Mouse (Mus musculus): ENCODE data around the gene Ky. TPM values are rescaled to one million over a fixed set of nuclear protein-coding genes. Genes with fewer than 3 reads are reported as not detected.

The Ky gene
- 1.3 and 2.1 TPM in 2 replicates for polyA plus RNA-seq (2012; rRNA removed; ENCODE audit: low replicate concordance)

DNA sequence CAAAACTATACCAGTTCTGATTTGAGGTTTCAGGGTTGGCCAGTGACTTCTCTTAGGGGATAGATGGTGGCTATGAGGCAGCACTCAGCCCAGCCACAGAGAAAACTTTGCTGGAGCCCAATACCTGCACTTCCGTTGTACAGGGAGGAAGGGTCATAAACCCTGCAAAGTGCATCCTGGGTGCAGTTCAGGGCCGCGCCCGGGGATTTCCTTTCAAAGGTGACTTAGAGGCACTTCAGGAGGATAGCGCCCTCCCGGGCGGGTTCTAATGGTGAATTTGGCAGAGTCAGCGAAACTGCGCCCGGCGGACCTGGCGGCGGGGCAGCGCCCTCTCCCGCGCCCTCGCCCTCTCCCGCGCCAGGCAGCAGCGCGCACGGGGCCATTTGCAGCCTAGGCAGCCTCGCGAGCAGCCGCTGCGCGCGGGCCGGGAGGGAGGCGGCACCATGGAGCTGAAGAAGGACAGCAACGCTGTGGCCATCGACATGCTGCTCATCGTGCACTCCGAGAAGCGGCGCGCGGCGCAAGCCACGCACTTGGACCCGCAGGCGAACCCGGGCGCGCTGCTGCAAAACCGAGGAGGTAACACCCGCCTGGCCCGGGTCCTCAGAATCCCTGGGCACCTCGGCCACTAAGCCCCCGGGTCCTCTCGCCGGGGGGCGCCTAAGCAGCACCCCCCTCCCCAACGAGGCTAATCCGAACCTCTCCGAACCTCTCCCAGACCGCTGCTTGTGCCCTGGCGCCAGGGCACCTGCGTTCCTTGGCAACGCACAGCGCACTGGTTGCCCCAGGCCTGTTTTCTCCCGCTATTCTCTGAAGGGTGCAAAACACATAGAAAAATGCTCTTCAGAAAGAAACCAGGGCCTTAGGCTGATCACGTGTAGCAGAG is at the start of gene Ky:
Ky (plus strand) TSS at position 51 of the 886 bp plus-strand sequence.

Other genes starting within 250 kb of the Ky start
- gene Ephb1, start 151.1 kb upstream of the Ky start, polyA plus RNA-seq (2012; rRNA removed; ENCODE audit: low replicate concordance), result 0.42 and 0.46 TPM in 2 replicates
- 21.4 and 22.6 TPM in 2 replicates for gene Anapc13, start 120.5 kb downstream of the Ky start, polyA plus RNA-seq (2012; rRNA removed; ENCODE audit: low replicate concordance)
- 0.58 and 1.0 TPM in 2 replicates for gene Cep63, start 120.8 kb downstream of the Ky start, polyA plus RNA-seq (2012; rRNA removed; ENCODE audit: low replicate concordance)
- 5.9 and 8.2 TPM in 2 replicates for gene Amotl2, start 210.9 kb downstream of the Ky start, polyA plus RNA-seq (2012; rRNA removed; ENCODE audit: low replicate concordance)

Measured in duodenum, adult 2 months (tissue).